Mouse (Mus musculus): ENCODE measurements around the gene St3gal6.

- no peak for TF ChIP-seq CTCF (IDR thresholded peaks at IDR 0.05; ENCODE audit: control insufficient read depth, insufficient read depth, insufficient read length)
- no peak for TF ChIP-seq CEBPB (IDR thresholded peaks at IDR 0.05; ENCODE audit: low read depth)
- no peak for TF ChIP-seq MYOD1 (IDR thresholded peaks at IDR 0.05; ENCODE audit: control insufficient read depth, insufficient read length, low read depth)
Measured at GRCm38 (mm10) chr16:58462519-58462918, 61.5 kb downstream of the St3gal6 start.
